Mouse (Mus musculus) monocyte, adult 5-6 weeks (primary cell): Measurements from ENCODE around the gene Ovgp1. TPM values are rescaled to one million over a fixed set of nuclear protein-coding genes. Genes with fewer than 3 reads are reported as not detected.

ENCODE experiments used
- ATAC-seq: fragments of 153-309, 156-312 bp; replicated peaks from 2 replicates; pipeline ENCODE4 v1.8.0; 2017; ENCODE audit warnings: mild to moderate bottlenecking; ENCODE audit not compliant: low TSS enrichment, insufficient number of reproducible peaks, severe bottlenecking, poor library complexity, low FRiP score
- total RNA-seq: library from RNA; stranded (forward); fragments of 200-1000, 200-491, 200-594 nt; gene quantifications from 3 replicates; pipeline ENCODE4 v1.2.3, GENCODE M21; 2017

Gene Ovgp1
- total RNA-seq, result 0.95 to 3.8 TPM (median 2.4 TPM) in 3 replicates

DNA sequence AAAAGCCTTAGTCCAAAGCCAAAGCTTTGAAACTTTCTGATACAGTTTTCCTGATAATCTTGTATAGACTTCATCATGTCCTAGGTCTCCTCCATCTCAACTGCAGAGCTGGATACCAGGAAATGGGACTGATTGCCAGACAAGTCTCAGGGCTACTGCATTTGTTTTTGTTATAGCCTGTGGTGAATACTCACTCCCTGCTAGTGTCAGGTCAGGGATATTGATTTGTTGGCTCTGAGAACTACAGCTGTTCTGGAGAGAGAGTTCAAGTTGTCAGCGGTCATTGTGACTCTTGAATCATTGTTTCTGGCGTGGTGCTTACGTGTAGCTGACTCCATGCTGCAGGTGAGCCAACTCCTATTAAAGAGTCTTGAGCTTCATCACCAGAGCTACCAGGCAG, at the start of gene Ovgp1:
Gene Ovgp1 (plus strand): TSS at position 301 of the 400 bp plus-strand sequence.
- no peak for ATAC-seq

DNA sequence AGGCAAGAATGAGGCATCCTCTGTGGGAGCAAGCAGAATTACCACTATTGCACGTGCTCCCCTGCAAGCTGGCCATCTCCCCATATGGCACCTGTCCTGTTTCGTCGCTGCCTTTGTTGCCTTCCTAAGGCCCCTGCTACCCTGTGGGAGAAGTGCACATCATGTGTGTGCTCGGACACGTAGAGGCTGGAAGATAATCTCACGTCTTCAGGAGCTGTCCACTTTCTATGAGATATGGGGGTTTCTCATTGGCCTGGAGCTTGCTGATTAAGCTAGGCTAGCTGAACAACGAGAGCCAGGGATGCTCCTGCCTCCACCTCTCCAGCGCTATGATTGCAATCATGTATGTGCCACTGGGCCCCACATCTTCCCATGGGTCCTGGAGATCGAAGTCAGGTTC, 48.9 kb upstream of the Ovgp1 start:
- no peak for ATAC-seq

DNA sequence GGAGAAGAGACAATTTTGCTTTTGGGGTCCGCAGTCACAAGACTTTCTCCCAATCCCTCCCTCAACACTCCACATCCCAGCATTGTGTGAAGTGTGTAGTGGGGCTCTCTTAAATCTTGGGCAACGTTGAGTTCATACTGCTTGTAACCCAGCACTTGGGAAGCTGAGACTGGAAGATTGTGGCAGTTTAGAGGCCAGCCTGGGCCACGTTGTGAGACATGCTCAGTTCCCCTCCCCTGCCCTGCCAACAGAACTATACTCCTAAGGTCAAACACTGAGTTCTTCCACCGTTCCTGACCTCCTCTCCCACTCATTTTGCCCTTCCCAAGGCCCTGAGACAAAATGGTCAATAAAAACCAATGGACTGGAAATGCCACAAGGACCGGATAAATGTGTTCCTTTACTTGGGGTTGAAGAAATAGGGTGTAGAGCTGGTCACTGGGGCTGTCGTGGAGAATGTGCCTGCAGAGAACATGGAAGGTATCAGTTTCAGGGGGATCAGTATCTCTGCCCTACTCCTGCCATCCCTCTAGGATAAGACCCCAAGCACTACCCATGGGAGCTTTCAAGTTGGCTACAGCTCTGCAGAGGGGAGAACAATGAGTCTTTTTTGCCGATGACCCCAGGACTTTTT, 45.8 kb upstream of the Ovgp1 start:
- no peak for ATAC-seq

DNA sequence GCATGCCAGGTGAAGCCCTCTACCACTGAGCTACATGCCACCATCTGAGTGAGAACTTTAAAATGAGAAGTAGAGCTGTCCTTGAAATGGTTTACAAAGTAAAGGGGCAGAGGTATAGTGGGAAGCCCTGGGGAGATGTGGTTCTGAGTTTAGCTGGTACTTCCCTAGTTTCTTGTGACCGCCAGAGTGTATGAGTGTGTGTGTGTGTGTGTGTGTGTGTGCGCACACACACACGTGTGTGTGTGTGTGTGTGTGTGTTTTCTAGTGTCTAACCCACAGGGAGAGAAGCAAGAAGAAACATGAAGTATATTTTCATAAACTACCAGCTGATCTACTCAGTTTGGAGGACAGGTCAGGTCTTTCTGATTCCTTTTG, 45.3 kb upstream of the Ovgp1 start:
- ATAC-seq, result no peak

DNA sequence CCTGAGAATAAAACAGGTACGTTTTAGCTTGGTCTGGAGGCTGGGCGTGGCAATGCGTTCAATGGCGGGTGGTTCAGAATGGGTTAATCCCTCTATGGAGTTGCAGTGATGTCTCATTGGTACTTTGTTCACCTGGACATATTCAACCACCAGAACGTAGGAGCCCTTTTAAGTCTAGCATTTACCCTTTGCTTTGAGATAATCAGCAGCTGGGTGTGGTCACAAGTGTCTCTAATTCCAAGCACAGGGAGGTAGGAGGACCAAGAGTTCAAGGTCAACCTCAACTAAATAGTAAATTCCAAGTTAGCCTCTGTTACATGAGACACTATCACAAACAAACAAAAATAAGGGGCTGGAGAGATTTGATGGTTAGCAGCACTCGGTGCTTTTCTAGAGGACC, 44.7 kb upstream of the Ovgp1 start:
- ATAC-seq, result no peak

DNA sequence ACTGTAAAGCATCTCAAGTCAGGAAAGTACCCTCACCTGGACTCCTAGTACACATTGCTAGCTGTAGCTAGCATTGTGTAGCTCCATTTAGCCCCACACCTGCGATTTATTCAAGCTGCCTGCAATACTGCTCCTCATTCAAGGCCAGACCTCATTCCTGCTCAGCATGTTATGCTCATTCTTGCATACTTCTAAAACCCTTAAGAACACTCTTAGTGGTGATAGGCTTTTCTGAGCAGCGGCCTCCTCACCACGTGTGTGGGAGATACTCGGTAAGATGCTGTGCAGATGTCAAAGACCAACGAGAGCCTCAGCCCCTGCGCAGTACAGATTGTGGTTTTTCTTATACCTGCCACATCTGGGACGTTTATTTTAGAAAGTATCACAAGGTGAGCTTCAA, 43.7 kb upstream of the Ovgp1 start:
- no peak for ATAC-seq

DNA sequence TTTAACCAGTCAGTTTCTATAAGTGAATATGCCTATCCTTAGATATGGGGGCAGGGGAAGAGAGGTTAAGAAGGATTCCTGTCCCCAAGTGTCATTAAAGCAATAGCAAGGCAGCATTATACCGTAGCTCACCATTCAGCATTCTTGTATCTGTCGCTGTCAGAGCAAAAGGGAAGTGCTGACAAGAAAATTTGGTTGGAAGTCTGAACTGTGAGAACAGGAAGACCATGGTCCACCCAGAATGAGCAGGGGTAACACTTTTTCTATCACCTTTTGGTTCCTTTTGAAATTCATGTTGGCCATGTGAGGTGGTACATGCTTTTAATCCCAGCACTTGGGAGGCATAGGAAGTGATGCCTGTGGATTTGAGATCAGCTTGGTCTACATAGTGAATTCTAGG, 42.4 kb upstream of the Ovgp1 start:
- no peak for ATAC-seq

DNA sequence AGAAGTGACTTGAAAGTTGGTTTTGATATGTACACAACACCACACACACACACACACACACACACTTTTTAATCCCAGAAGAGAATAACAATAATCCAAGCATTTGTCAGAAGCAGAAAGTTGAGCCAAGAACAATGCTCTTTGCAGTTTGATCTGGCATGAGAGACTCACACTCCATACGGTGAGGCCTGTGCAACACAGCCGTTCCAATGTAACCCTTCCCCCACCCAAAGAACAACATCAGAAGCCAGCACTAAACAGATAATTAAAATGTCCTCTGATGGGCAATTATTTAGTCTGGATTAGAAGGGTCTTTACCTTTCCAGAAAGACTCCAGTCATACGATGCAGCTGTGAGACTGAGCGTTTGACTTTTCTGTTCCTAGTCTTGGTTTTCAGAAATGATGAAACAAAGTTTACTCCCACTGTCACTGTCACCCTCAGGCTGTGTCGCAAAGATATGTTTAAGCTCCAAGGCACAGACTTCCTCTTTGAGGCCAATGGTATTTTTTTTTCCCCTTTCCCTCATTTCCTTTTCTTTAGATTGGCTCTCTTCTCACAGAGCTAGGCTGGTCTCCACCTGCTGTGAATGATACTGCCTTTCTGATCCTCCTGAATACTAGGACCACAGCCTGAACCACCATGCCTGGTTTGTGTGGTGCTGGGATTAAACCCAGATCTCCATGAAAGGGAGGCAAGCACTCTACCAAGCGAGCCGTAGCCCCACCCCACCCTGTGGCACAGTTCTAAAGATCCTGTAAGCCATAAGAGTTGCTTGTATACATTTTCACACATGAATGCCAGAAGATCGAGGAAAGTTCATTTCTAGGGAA, 41.1 kb upstream of the Ovgp1 start, which contains the start of gene I830077J02Rik:
Gene I830077J02Rik (minus strand): TSS at position 425 of the 832 bp plus-strand sequence.
- ATAC-seq, result peak; percentile 77

DNA sequence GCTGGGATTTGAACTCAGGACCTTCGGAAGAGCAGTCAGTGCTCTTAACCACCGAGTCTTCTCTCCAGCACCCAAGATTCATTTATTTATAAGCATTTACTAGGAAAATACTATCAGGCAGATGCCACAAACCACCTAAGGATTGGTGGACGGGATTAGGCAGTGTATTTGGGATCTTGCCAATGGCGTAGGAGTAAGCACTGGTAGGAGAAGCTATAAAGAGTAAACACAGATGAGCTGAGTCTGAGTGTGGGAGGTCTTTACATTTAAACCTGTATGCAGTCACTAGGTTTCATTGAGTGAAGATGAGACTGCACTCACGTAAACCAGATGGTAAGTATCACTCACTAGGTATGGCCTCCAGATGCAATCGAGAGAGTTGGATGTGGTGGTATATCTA, 39.6 kb upstream of the Ovgp1 start:
- ATAC-seq, result no peak

DNA sequence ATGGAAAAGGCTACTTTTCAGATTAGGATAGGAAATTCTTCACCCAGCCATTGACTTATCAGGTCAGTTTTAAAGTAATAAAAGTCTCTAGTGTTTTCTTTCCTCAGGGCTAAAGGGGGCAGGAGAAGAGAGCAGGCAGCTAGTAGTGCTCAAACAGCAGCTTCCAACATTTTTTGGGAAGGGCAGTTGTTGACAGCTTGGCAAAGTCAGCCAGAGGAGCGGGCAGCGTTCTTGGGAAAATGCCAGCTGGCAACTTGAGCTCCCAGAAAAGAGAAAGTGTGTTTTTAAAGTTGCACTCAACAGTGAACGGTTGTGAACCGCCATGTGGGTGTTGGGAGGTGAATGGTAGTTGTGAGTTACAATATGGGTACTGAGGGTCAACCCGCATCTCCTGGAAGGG, 38.5 kb upstream of the Ovgp1 start:
- no peak for ATAC-seq

DNA sequence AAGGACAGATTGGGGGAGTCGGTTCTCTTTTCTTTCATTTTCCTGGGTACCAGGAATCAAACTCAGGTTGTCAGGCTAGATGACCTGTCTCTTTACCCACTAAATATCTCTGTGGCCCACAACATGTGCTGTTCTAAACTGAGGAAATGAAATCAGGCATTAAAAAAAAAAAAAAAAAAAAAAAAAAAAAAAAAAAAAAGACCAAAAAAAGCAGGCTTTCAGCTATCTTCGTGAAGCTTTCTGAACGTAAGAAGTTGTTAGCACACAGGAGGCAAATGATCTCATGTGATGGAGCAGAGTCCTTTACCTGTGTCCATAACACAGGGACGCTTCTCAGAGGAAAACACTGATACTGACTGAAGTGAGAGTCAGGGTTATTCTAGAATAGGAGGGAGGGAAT, 37.4 kb upstream of the Ovgp1 start:
- ATAC-seq, result no peak

DNA sequence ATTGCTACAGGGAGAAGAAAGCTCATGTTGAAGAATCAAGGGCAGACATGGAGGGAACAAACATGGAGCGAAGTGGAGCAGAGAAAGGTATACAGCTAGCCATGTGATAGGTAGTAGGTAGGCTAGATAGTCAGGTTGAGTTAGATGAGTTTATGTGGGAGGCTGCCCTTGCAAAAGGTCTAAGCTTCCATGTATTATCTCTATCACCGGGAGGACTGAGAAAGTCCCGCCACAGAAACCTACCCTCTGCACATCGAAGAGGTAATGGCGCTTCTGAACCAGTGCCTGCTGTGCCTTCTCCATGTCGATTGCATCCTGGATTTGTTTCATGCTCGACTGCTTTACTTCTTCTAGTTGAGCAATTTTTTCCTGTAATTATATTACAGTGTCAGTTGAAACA, 22.2 kb upstream of the Ovgp1 start:
- ATAC-seq, result no peak

DNA sequence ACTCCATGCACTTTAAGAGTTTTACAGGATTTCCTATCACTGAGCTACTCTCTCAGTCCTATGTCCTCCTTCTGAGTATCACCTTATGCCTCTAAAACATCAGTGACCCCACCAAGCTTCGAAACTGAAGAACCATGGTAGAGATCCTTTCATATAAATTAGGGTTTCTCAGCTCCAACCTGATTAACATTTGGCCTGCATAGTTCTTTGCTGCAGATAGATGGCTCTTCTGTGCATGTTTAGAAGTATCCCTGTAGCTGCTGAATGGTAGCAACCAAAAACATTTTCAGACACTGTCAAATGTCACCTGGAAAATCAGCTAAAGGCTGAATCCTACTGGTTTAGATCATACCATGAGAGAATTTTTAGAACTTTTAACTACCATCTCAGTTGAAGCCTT, 16.3 kb upstream of the Ovgp1 start:
- ATAC-seq, result no peak

DNA sequence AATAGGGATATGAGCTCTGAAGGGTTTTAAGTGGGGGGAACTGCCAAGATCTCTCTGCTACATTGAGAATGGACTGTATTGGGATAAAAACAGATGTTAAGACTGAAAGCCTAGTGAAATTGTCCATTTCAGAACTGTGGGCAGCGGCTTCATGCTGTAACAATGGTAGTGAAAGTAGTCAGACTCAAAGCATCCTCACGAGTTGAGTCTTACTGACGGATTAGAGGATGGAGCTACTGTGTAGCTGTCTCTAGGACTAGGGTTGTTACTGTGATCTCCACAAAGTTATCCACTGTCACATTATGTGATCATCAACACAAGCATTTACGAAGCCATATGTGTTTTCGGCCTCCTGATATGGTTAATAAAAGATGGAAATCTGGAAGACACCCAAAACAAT, 15.3 kb upstream of the Ovgp1 start:
- ATAC-seq, result no peak

DNA sequence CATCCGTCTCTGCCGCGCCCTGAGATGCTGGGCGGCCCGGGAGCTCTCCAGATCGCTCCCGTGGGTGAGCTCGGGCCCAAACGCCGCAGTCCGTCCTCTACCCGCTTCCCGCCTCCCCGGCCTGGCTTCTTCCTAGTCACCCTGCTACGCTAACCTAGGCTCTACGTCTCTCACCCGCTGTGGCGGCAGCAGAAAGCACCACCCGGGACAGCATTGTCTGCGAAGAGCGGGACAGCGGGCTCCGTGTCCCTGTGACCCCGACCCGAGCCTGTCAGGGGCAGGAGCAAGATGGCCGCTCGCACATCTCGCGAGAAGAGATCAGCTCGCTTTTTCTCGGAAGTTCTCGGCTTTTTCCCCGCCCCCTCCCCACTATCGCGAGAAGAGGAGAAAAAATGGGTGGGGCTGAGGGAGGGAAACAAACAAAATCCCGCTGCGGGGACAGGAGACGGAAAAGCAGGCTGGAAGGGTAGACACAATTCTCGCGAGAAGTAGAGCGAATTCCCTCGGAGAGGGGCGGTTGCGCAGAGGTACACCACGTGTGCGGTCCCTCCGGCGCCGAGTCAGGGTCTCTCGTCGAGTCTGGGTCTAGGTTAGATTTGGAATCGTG, 14.4 kb upstream of the Ovgp1 start, which contains the start of gene Wdr77:
Gene Wdr77 (plus strand): TSS at position 396 of the 607 bp plus-strand sequence.
- ATAC-seq, result peak; percentile 91

DNA sequence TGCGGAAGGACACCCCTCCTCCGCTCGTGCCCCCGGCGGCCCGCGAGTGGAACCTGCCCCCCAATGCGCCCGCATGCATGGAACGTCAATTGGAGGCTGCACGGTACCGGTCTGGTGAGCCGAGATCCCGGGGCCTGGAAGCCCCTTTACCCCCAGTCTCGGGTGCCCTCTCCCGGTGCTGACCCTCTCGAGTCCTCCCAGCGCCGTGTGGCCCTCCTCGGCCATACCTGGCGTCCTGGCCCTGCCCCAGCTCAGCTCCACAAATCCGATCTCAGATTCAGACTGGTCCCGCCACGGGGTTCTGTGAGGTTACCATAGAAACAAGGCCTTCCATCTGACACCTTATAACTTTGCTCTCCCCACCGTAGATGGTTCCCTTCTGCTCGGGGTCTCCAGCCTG, 13.9 kb upstream of the Ovgp1 start:
- peak; percentile 5; the same call in 1 of the 2 replicates for ATAC-seq

DNA sequence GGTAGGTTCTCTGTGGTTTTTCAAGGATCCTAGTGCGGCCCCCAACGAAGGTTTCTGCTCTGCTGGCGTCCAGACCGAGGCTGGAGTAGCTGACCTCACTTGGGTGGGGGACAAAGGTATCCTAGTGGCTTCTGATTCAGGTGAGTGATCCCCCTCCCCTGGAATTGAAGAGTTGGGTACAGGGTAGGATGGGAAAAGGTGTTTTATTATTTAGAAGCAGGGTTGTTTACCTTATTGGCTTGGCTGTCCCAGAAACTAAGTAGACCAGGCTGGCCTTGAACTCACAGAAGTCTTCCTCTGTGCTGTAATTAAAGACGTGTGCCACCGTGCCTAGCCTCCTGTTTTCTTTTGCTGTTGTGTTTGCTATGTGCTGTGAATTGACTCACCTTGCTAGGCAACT, 13.5 kb upstream of the Ovgp1 start, which contains the start of gene Atp5f1:
Gene Atp5f1 (minus strand): TSS at position 101 of the 400 bp plus-strand sequence.
- ATAC-seq, result no peak

DNA sequence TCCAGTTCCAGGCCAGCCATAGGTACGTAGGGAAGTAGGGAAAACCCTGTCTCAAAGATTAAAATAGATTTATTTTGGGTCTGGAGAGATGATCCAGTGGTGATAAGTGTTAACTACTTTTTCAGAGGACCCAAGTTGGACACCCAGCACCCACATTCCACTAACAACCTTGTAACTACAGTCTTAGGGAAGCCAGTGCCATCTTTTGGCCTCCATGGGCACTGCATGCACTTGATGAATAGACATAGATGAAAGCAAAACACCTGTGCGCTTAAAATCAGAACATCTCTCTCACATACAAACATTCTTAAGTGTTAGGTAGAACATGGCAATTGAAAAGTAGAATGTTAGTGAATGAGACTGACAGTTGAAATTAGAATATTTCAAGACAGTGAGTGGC, 12.8 kb upstream of the Ovgp1 start:
- ATAC-seq, result no peak

DNA sequence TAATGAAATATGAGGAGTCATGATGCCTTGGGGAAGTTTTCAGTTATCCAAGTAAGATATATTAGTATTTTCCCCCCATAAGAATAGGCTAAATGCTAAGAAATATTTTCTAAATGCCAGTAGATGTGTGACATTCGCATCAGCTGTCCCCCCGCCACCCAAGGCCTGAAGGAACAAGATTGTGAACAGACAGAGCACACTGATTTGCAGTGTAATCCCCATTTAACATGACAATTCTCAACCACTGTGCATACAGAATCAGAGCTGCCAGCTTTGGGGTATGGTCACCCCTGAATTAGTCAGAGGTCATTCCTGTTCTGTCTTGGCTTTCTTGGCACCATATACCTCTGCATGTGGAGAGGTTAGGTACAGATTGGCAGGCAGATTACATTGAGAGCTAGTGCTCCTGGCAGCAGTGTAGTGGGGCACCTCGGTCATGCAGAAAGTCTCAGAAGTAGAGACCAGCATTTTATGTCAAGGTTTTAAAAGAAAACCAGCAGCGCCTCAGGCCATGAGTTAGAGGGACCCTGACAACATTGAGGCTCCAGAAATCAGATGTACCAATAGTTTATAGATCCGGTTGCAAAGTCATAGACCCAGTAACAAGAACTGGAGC, 1.6 kb upstream of the Ovgp1 start:
- no peak for ATAC-seq
